Mouse (Mus musculus): ENCODE results near the gene Pakap. TPM values are rescaled to one million over a fixed set of nuclear protein-coding genes. Genes with fewer than 3 reads are reported as not detected.
A peak's percentile ranks its signal among the peaks of the same experiment; 100 is the strongest.

The Pakap gene
- polyA plus RNA-seq, 1 experiment from 2014 or later: 12.6 TPM

- H3K36me3 ChIP-seq (replicated peaks; ENCODE audit: control insufficient read depth, insufficient read depth): peaks cover 37% of the 10 kb centered on the region
- H3K9ac ChIP-seq: no peak overlapping the region
- no peak for ATAC-seq (ENCODE audit: low FRiP score)
- H3K4me2 ChIP-seq (replicated peaks): no peak overlapping the region
- no peak for DNase-seq (ENCODE audit: low spot score)
- H3K4me3 ChIP-seq (replicated peaks; ENCODE audit: low read length): no peak overlapping the region
- no peaks in the 10 kb centered on the region for H3K4me1 ChIP-seq (replicated peaks; ENCODE audit: control insufficient read depth, insufficient read depth, low read length)
- no peak overlapping the region for H3K27ac ChIP-seq
- H3K9me3 ChIP-seq (ENCODE audit: control insufficient read depth, low read length): no peaks in the 10 kb centered on the region
- no peaks in the 10 kb centered on the region for H3K27me3 ChIP-seq (ENCODE audit: control insufficient read depth, insufficient read depth, low read length)
- 88% methylated on average over 18 of the region's 18 CpGs for WGBS
These were observed 287.4 kb downstream of the Pakap start for GRCm38 (mm10) chr4:57855281-57855941.

DNA sequence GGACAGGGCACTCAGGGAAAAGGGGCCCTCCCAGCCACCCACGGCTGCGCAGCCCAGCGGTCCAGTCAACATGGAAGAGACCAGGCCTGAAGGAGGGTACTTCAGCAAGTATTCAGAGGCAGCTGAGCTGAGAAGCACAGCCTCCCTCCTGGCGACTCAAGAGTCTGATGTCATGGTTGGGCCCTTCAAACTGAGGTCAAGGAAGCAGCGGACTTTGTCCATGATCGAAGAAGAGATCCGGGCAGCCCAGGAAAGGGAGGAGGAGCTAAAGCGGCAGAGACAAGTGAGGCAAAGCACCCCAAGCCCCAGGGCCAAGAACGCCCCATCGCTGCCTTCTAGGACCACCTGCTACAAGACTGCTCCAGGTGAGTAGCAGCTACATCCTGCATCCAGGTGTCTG lies 288.7 kb downstream of the Pakap start:
- ATAC-seq (ENCODE audit: low FRiP score) (no peak), DNase-seq (ENCODE audit: low spot score) (no peak)
- Histone ChIP-seq H3K4me1 (replicated peaks; ENCODE audit: control insufficient read depth, insufficient read depth, low read length) (no peaks in the 10 kb centered on the region), H3K27me3 (ENCODE audit: control insufficient read depth, insufficient read depth, low read length) (no peaks in the 10 kb centered on the region), H3K36me3 (replicated peaks; ENCODE audit: control insufficient read depth, insufficient read depth) (peaks cover 37% of the 10 kb centered on the region), H3K4me3 (replicated peaks; ENCODE audit: low read length) (no peak overlapping the region), H3K4me2 (replicated peaks) (no peak overlapping the region), H3K27ac (no peak overlapping the region), H3K9me3 (ENCODE audit: control insufficient read depth, low read length) (no peaks in the 10 kb centered on the region), H3K9ac (no peak overlapping the region)
- 97% methylated on average over 10 of the region's 10 CpGs for WGBS

DNA sequence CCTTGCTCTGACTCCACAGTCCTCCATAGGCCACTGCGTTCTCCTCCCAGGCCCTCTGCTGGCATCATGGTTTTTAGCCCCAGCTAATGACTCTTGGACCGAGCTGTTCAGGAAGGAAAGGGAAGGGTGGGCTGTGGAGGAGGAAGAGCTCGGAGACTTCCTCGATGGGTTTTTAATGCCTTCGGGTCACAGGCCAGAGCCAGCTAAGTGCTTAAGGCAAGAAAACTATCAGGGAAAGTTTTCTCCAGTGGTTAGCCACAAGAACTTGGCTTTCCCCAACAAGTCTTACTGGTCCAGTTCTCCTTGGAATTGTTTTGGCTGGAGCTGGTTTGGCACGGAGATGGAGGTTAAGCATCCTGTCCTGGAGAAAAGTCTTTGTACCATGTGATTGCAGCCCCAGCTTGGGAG lies 292.2 kb downstream of the Pakap start:
- ATAC-seq (ENCODE audit: low FRiP score): no peak
- no peaks in the 10 kb centered on the region for H3K9me3 ChIP-seq (ENCODE audit: control insufficient read depth, low read length)
- no peak overlapping the region for H3K4me2 ChIP-seq (replicated peaks)
- no peak for DNase-seq (ENCODE audit: low spot score)
- H3K27me3 ChIP-seq (ENCODE audit: control insufficient read depth, insufficient read depth, low read length): no peaks in the 10 kb centered on the region
- H3K27ac ChIP-seq: no peak overlapping the region
- no peaks in the 10 kb centered on the region for H3K4me1 ChIP-seq (replicated peaks; ENCODE audit: control insufficient read depth, insufficient read depth, low read length)
- no peak overlapping the region for H3K4me3 ChIP-seq (replicated peaks; ENCODE audit: low read length)
- H3K36me3 ChIP-seq (replicated peaks; ENCODE audit: control insufficient read depth, insufficient read depth): peaks cover 26% of the 10 kb centered on the region
- no peak overlapping the region for H3K9ac ChIP-seq
- 85% methylated on average over 6 of the region's 6 CpGs for WGBS

DNA sequence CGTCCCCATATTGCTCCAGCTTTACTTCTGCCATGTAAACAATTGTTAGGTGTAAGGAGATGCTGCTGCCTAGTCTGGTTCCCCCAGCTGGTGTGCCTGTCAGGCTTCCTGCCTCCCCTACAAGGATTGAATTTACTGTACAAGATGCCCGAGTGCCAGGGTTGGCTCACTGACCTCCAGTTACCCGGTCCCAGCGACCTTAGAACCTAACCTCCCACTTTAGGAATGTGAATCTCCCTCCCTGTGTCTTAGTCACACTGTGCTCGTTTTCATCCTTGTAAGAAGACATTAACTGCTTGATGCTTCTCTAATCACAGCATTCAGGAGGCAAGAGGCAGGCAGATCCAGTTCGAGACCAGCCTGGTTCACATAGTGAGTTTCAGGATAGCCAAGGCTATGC lies 293.2 kb downstream of the Pakap start:
- 82% methylated on average over 6 of the region's 6 CpGs for WGBS
- Histone ChIP-seq H3K27ac (no peak overlapping the region), H3K4me2 (replicated peaks) (no peak overlapping the region), H3K27me3 (ENCODE audit: control insufficient read depth, insufficient read depth, low read length) (no peaks in the 10 kb centered on the region), H3K9ac (no peak overlapping the region), H3K4me1 (replicated peaks; ENCODE audit: control insufficient read depth, insufficient read depth, low read length) (no peaks in the 10 kb centered on the region), H3K36me3 (replicated peaks; ENCODE audit: control insufficient read depth, insufficient read depth) (peaks cover 17% of the 10 kb centered on the region; the same call in 1 of the 2 replicates), H3K9me3 (ENCODE audit: control insufficient read depth, low read length) (no peaks in the 10 kb centered on the region), H3K4me3 (replicated peaks; ENCODE audit: low read length) (no peak overlapping the region)
- DNase-seq (ENCODE audit: low spot score): no peak
- ATAC-seq (ENCODE audit: low FRiP score): no peak

- H3K9me3 ChIP-seq (ENCODE audit: control insufficient read depth, low read length): no peaks in the 10 kb centered on the region
- H3K4me2 ChIP-seq (replicated peaks): no peak overlapping the region
- ATAC-seq (ENCODE audit: low FRiP score) (no peak), DNase-seq (ENCODE audit: low spot score) (no peak)
- no peak overlapping the region for H3K27ac ChIP-seq
- no peak overlapping the region for H3K4me3 ChIP-seq (replicated peaks; ENCODE audit: low read length)
- no peaks in the 10 kb centered on the region for H3K27me3 ChIP-seq (ENCODE audit: control insufficient read depth, insufficient read depth, low read length)
- H3K36me3 ChIP-seq (replicated peaks; ENCODE audit: control insufficient read depth, insufficient read depth): peaks cover 10% of the 10 kb centered on the region; the same call in 1 of the 2 replicates
- WGBS: 90% methylated on average over 8 of the region's 8 CpGs
- H3K4me1 ChIP-seq (replicated peaks; ENCODE audit: control insufficient read depth, insufficient read depth, low read length): no peaks in the 10 kb centered on the region
- no peak overlapping the region for H3K9ac ChIP-seq
These were observed 293.9 kb downstream of the Pakap start for GRCm38 (mm10) chr4:57861856-57862255.

- ATAC-seq (ENCODE audit: low FRiP score): no peak
- Histone ChIP-seq H3K9ac (no peak overlapping the region), H3K27ac (no peak overlapping the region), H3K9me3 (ENCODE audit: control insufficient read depth, low read length) (no peaks in the 10 kb centered on the region), H3K4me2 (replicated peaks) (no peak overlapping the region), H3K4me1 (replicated peaks; ENCODE audit: control insufficient read depth, insufficient read depth, low read length) (no peaks in the 10 kb centered on the region), H3K4me3 (replicated peaks; ENCODE audit: low read length) (no peak overlapping the region), H3K36me3 (replicated peaks; ENCODE audit: control insufficient read depth, insufficient read depth) (0 out of 2 replicates have a peak, but pooled peaks cover 5% of the 10 kb centered on the region), H3K27me3 (ENCODE audit: control insufficient read depth, insufficient read depth, low read length) (no peaks in the 10 kb centered on the region)
- 81% methylated on average over 9 of the region's 9 CpGs for WGBS
- DNase-seq (ENCODE audit: low spot score): no peak
These were observed 294.4 kb downstream of the Pakap start for GRCm38 (mm10) chr4:57862269-57862986.

GRCm38 (mm10) chr4:57866088-57866487 lies 298.1 kb downstream of the Pakap start:
- no peaks in the 10 kb centered on the region for H3K27me3 ChIP-seq (ENCODE audit: control insufficient read depth, insufficient read depth, low read length)
- WGBS: 36% methylated on average over 2 of the region's 2 CpGs
- H3K9ac ChIP-seq: no peak overlapping the region
- no peak overlapping the region for H3K4me2 ChIP-seq (replicated peaks)
- H3K27ac ChIP-seq: no peak overlapping the region
- DNase-seq (ENCODE audit: low spot score) (peak; percentile 28), ATAC-seq (ENCODE audit: low FRiP score) (no peak; the same call in 1 of the 2 replicates)
- H3K36me3 ChIP-seq (replicated peaks; ENCODE audit: control insufficient read depth, insufficient read depth): no peaks in the 10 kb centered on the region
- H3K9me3 ChIP-seq (ENCODE audit: control insufficient read depth, low read length): no peaks in the 10 kb centered on the region
- H3K4me3 ChIP-seq (replicated peaks; ENCODE audit: low read length): no peak overlapping the region
- H3K4me1 ChIP-seq (replicated peaks; ENCODE audit: control insufficient read depth, insufficient read depth, low read length): no peaks in the 10 kb centered on the region

GRCm38 (mm10) chr4:57866990-57867389 lies 299.0 kb downstream of the Pakap start:
- Histone ChIP-seq H3K4me2 (replicated peaks) (peak overlapping the region; percentile 17; the same call in 1 of the 2 replicates), H3K9me3 (ENCODE audit: control insufficient read depth, low read length) (no peaks in the 10 kb centered on the region), H3K4me3 (replicated peaks; ENCODE audit: low read length) (no peak overlapping the region), H3K36me3 (replicated peaks; ENCODE audit: control insufficient read depth, insufficient read depth) (no peaks in the 10 kb centered on the region), H3K4me1 (replicated peaks; ENCODE audit: control insufficient read depth, insufficient read depth, low read length) (no peaks in the 10 kb centered on the region), H3K9ac (no peak overlapping the region), H3K27me3 (ENCODE audit: control insufficient read depth, insufficient read depth, low read length) (no peaks in the 10 kb centered on the region), H3K27ac (peak overlapping the region; percentile 57; the same call in 1 of the 2 replicates)
- DNase-seq (ENCODE audit: low spot score) (no peak), ATAC-seq (ENCODE audit: low FRiP score) (no peak)
- WGBS: 60% methylated on average over 9 of the region's 9 CpGs

GRCm38 (mm10) chr4:57867454-57867853 lies 299.5 kb downstream of the Pakap start:
- Histone ChIP-seq H3K4me1 (replicated peaks; ENCODE audit: control insufficient read depth, insufficient read depth, low read length) (no peaks in the 10 kb centered on the region), H3K9me3 (ENCODE audit: control insufficient read depth, low read length) (no peaks in the 10 kb centered on the region), H3K36me3 (replicated peaks; ENCODE audit: control insufficient read depth, insufficient read depth) (no peaks in the 10 kb centered on the region), H3K27ac (0 out of 2 replicates have a peak overlapping the region, but pooled peaks have one; percentile 57), H3K4me2 (replicated peaks) (0 out of 2 replicates have a peak overlapping the region, but pooled peaks have one; percentile 17), H3K27me3 (ENCODE audit: control insufficient read depth, insufficient read depth, low read length) (no peaks in the 10 kb centered on the region), H3K9ac (no peak overlapping the region), H3K4me3 (replicated peaks; ENCODE audit: low read length) (no peak overlapping the region)
- DNase-seq (ENCODE audit: low spot score) (no peak), ATAC-seq (ENCODE audit: low FRiP score) (no peak)
- WGBS: 41% methylated on average over 10 of the region's 10 CpGs

Measured in hindbrain, embryonic 14.5 days (tissue).